Mouse (Mus musculus) megakaryocyte, adult 5-6 weeks (primary cell): ENCODE data around the gene Pigs. TPM values are rescaled to one million over a fixed set of nuclear protein-coding genes. Genes with fewer than 3 reads are reported as not detected.

Experiments used
- ATAC-seq: 2 replicates; pipeline ENCODE4 v1.8.0; 2016; ENCODE audit warnings: mild to moderate bottlenecking, inconsistent platforms; ENCODE audit not compliant: poor library complexity, severe bottlenecking
- total RNA-seq, 2 experiments: library from RNA; stranded (forward) in 1 of 2; stranded (reverse) in 1 of 2; fragments of 153-499, 151-499 nt in 1 of 2; fragments of 221-1000, 200-1000 nt in 1 of 2; gene quantifications; 2 replicates each; pipeline versions ENCODE4 v1.2.3 to v1.2.4; 2015 to 2017

The Pigs gene
- total RNA-seq, 2 experiments from 2014 or later = 22.4 to 33.5 TPM

GRCm38 (mm10) chr11:78360789-78361131 lies 32.5 kb downstream of the Pigs start:
- ATAC-seq = peak; percentile 15; the same call in 1 of the 2 replicates

DNA sequence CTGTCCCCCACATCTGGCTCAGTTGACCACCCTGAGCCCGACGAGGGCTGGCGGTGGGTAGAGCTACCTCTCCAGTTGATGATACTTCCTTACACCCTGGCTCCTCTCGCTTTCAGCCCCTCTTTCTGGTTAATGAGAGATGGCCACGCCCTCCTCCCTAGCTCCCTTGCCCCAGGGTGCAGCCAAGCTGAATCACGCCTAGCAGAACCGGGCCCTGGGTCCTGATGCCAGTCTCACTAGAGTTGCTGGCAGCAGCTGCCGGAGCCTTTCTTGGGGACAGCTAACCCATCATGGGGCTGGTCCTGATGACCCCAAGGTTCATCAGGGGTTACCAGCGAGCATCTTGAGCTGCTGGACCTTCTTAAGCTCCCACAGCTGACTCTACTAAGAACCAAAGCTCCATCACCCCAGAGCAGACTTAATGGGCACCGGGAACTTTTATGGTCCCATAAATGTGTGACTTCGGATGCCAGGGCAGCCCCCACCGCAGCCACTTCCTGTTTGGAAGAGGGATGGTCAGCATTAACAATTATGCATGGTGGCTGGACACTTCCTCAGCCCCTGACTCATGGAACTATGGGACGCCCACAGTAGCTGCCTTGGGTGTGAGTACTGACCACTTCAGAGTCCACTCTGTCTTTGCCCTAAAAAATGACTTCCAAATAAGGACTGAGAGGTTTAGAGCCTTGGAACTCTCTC lies 35.2 kb downstream of the Pigs start:
- no peak for ATAC-seq

DNA sequence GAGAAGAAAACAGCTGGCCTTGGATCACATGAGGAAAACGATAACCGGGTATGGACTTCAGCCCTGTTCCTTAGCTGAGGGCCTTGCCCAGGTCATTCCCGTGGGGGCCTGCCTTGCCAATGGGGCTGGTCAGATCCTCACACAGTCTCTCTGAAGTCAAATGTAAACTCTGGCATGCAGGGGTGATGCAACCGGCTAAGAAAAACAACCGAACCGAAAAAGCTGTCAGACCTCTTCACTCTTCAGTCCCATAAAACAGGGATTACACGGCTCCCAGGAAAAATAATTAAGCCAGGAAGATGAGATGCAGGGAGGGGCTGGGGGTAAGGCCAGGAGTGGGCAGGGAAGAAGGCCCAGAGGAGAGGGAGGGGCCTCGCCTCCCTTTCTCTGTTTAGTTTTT lies 35.9 kb downstream of the Pigs start:
- ATAC-seq = no peak

GRCm38 (mm10) chr11:78367456-78368225 lies 39.4 kb downstream of the Pigs start:
- no peak for ATAC-seq

- ATAC-seq = no peak
Measured at GRCm38 (mm10) chr11:78370389-78370788, 42.2 kb downstream of the Pigs start.

DNA sequence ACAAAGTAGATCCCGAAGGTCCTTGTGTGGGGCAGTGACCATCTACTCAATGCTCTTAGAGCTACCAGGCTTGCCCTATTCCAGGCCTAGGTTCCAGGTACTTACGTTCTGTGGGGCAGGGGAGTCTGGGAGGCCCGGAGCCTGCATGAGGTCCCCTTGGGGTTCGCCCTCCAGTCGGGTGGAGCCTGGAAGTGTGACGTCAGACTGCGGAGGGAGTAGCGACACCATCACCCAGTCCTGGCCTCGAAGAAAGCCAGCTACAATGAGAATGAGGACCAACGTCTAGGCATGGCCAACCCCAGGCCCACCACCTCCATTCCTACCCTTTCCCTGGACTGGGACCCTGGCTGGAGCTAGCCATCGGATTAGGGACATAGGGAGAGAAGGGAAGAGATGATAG lies 43.5 kb downstream of the Pigs start:
- no peak for ATAC-seq

DNA sequence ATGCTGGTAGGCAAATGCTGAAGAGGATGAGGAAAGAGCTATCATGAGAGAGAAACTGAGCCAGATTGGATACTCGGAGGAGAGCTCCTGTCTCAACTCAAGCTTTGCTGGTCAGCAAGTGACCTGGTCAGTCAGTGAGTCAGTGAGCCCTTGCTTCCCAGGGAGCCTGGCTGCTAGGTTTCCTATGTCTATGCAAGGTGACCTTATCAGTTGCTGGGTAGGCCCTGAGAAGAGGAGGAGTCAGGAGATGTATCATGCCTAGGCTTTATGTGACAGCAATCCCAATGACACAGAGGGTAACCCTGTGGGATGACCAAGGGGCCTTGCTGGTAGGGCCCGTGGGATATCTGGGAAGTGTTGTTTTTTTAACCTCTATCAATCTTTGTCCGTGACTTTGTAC lies 44.0 kb downstream of the Pigs start:
- no peak for ATAC-seq

DNA sequence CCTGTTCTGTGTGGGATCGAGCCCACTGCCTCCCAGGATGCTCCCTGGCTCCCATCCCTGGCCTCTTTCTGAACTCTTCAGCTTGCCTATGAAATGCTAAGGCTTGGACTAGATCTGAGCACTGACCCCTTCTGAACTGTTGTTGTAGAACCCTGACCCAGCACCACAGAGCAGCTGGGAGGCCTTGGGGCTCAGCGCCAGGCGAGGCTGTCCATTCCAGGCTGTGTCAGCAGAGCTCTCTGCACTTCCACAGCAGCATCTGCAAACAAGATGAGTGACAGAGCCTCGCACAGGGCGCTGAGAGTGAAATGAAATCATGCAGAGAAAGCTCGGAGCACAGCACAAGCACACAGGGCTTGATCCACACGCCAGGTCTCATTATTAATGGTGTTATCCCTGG lies 44.4 kb downstream of the Pigs start:
- no peak for ATAC-seq

GRCm38 (mm10) chr11:78374147-78374546 lies 45.9 kb downstream of the Pigs start:
- no peak for ATAC-seq

- ATAC-seq = no peak
Measured at GRCm38 (mm10) chr11:78377549-78378159, 49.4 kb downstream of the Pigs start.

DNA sequence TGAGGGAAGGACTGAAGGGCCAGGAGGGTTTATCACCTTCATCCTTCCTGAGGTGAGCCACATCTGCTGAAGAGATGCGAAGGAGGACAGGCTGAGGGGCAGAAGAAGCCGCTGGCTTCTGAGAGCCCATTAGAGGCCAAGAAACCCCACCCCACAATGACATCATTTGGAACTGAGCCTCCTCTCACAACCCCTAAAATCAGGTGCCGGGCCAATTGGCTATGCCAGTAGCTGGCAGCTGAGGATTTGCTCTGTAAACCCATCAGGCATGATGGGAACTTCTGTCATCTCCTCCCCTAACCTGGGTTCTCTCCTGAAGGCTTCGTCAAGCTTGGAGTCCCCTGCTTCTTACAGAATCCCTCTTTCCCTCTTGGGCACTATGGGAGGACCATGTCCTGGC lies 52.1 kb downstream of the Pigs start:
- no peak for ATAC-seq

DNA sequence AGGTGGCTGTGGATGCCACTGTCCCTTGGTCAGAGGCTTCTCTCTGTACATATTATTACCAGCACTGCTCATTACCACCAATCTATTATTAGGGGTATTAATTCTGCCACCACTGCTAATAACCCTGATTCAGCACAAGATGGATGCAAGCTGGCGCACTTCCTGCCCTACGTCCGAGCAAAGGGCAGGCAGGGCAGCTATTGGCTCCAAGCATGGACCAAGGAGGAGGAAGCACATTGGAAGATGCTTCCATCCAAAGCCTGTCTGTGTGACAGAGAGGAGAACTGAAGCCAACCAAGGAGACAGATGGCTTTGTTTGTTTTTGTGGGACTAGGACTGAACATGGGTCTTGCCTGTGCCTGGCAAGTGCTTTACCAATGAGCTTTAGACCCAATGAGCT lies 52.8 kb downstream of the Pigs start:
- no peak for ATAC-seq

DNA sequence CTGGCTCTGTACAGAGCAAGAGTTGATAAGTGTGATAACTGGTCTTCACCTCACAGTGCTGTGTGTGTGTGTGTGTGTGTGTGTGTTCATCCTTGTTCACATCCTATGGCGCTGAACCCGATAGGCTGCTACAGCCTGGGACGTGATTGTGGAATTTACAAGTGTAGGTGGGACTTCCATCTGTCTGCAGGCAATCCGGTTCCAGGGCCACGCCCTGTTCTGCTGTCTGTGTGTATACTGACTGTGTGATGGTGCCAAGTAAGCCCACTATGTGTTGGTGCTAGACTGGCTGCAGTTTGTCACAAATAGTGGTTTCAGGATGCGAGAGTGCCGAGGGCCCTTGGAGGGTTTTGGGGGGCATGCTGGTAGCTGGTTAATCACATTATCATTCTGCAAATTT lies 54.1 kb downstream of the Pigs start:
- ATAC-seq = no peak

- ATAC-seq = no peak
Measured at GRCm38 (mm10) chr11:78382701-78383100, 54.5 kb downstream of the Pigs start.

GRCm38 (mm10) chr11:78385776-78386175 lies 57.6 kb downstream of the Pigs start:
- ATAC-seq = no peak

DNA sequence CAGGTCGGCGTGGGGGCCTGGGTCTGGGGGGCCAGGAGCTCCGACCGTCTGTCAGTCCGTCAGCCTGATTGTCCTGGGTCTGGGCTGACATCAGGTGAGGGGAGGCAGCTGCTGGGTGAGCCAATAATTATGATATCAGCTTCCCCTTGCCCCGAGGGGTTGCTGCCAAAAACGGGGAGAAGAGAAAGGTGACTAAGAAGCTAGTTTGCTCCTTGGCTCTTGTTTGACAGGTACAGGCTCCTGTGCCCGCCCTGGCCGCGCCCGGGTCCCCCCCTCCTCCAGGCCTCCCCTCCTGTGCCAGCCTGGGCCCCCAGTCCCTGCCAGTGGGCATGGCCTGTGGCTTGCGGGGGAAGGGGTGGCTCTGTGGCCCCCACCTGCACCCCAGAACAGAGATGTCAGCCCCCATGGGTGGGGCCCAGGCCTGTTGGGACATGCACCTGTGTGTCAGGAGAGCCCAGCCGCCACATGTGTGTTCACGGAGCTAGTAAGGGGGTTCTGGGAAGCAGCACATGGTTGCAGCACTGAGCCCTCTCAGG lies 58.4 kb downstream of the Pigs start, which contains the start of gene Foxn1:
TSS of gene Foxn1 (minus strand) at position 51 of the 536 bp plus-strand sequence.
- no peak for ATAC-seq

Other genes starting within 250 kb of the Pigs start
- gene Eral1, start 248.0 kb upstream of the Pigs start, total RNA-seq (2015) = 14.1 and 19.2 TPM in 2 replicates
- 20.9 and 22.1 TPM in 2 replicates for gene Eral1, start 248.0 kb upstream of the Pigs start, total RNA-seq (2017)
- 24.0 and 28.2 TPM in 2 replicates for gene Fam222b, start 233.8 kb upstream of the Pigs start, total RNA-seq (2015)
- 8.5 and 9.1 TPM in 2 replicates for gene Fam222b, start 233.8 kb upstream of the Pigs start, total RNA-seq (2017)
- gene Traf4, start 162.8 kb upstream of the Pigs start, total RNA-seq (2015) = 1.3 TPM in 2 replicates
- 0.51 and 2.2 TPM in 2 replicates for gene Traf4, start 162.8 kb upstream of the Pigs start, total RNA-seq (2017)
- gene Nek8, start 151.7 kb upstream of the Pigs start, total RNA-seq (2015) = 2.4 and 8.6 TPM in 2 replicates
- 2.1 and 6.9 TPM in 2 replicates for gene Nek8, start 151.7 kb upstream of the Pigs start, total RNA-seq (2017)
- gene Tlcd1, start 151.7 kb upstream of the Pigs start, total RNA-seq (2015) = 0.76 and 2.8 TPM in 2 replicates
- gene Tlcd1, start 151.7 kb upstream of the Pigs start, total RNA-seq (2017) = 1.0 and 1.3 TPM in 2 replicates
- 2,467 and 2,664 TPM in 2 replicates for gene Rpl23a, start 144.8 kb upstream of the Pigs start, total RNA-seq (2015)
- gene Rpl23a, start 144.8 kb upstream of the Pigs start, total RNA-seq (2017) = 2,641 and 2,675 TPM in 2 replicates
- gene Rab34, start 140.0 kb upstream of the Pigs start, total RNA-seq (2015) = not detected in 2 replicates
- 1.3 TPM in 1 of 2 replicates, not detected in the other for gene Rab34, start 140.0 kb upstream of the Pigs start, total RNA-seq (2017)
- gene Proca1, start 135.0 kb upstream of the Pigs start, total RNA-seq (2015) = 0.62 and 1.6 TPM in 2 replicates
- gene Proca1, start 135.0 kb upstream of the Pigs start, total RNA-seq (2017) = 1.1 and 1.3 TPM in 2 replicates
- 64.3 and 75.1 TPM in 2 replicates for gene Sdf2, start 82.7 kb upstream of the Pigs start, total RNA-seq (2015)
- gene Sdf2, start 82.7 kb upstream of the Pigs start, total RNA-seq (2017) = 44.1 and 50.1 TPM in 2 replicates
- gene Supt6, start 82.4 kb upstream of the Pigs start, total RNA-seq (2015) = 28.3 and 28.7 TPM in 2 replicates
- gene Supt6, start 82.4 kb upstream of the Pigs start, total RNA-seq (2017) = 27.2 and 36.4 TPM in 2 replicates
- 33.7 and 43.5 TPM in 2 replicates for gene 2610507B11Rik, start 66.7 kb upstream of the Pigs start, total RNA-seq (2015)
- gene 2610507B11Rik, start 66.7 kb upstream of the Pigs start, total RNA-seq (2017) = 54.6 and 57.2 TPM in 2 replicates
- gene BC030499, start 37.6 kb upstream of the Pigs start, total RNA-seq (2015) = 0.56 TPM in 1 of 2 replicates, not detected in the other
- 0.18 and 0.77 TPM in 2 replicates for gene BC030499, start 37.6 kb upstream of the Pigs start, total RNA-seq (2017)
- gene Spag5, start 26.9 kb upstream of the Pigs start, total RNA-seq (2015) = 23.6 and 31.6 TPM in 2 replicates
- 60.7 and 63.2 TPM in 2 replicates for gene Spag5, start 26.9 kb upstream of the Pigs start, total RNA-seq (2017)
- 0.62 and 1.7 TPM in 2 replicates for gene Aldoc, start 5.4 kb upstream of the Pigs start, total RNA-seq (2015)
- 1.0 and 1.6 TPM in 2 replicates for gene Aldoc, start 5.4 kb upstream of the Pigs start, total RNA-seq (2017)
- 94.0 and 96.6 TPM in 2 replicates for gene Unc119, start 15.1 kb downstream of the Pigs start, total RNA-seq (2015)
- gene Unc119, start 15.1 kb downstream of the Pigs start, total RNA-seq (2017) = 54.2 and 56.7 TPM in 2 replicates
- not detected in 2 replicates for gene Foxn1, start 58.1 kb downstream of the Pigs start, total RNA-seq (2015)
- gene Foxn1, start 58.1 kb downstream of the Pigs start, total RNA-seq (2017) = not detected in 2 replicates
- 0.51 TPM in 1 of 2 replicates, not detected in the other for gene Slc13a2, start 93.8 kb downstream of the Pigs start, total RNA-seq (2015)
- not detected in 2 replicates for gene Slc13a2, start 93.8 kb downstream of the Pigs start, total RNA-seq (2017)
- 0.46 TPM in 1 of 2 replicates, not detected in the other for gene Slc46a1, start 137.3 kb downstream of the Pigs start, total RNA-seq (2015)
- gene Slc46a1, start 137.3 kb downstream of the Pigs start, total RNA-seq (2017) = 0.33 and 0.77 TPM in 2 replicates
- 0.23 TPM in 1 of 2 replicates, not detected in the other for gene Sarm1, start 169.3 kb downstream of the Pigs start, total RNA-seq (2015)
- not detected in 2 replicates for gene Sarm1, start 169.3 kb downstream of the Pigs start, total RNA-seq (2017)
- gene Vtn, start 170.7 kb downstream of the Pigs start, total RNA-seq (2015) = not detected in 2 replicates
- not detected in 2 replicates for gene Vtn, start 170.7 kb downstream of the Pigs start, total RNA-seq (2017)
- gene Sebox, start 175.0 kb downstream of the Pigs start, total RNA-seq (2015) = not detected in 2 replicates
- not detected in 2 replicates for gene Sebox, start 175.0 kb downstream of the Pigs start, total RNA-seq (2017)
- gene Tmem199, start 183.8 kb downstream of the Pigs start, total RNA-seq (2015) = 18.5 and 24.4 TPM in 2 replicates
- gene Tmem199, start 183.8 kb downstream of the Pigs start, total RNA-seq (2017) = 26.1 and 27.3 TPM in 2 replicates
- 13.4 and 22.4 TPM in 2 replicates for gene Poldip2, start 183.8 kb downstream of the Pigs start, total RNA-seq (2015)
- 15.9 and 23.1 TPM in 2 replicates for gene Poldip2, start 183.8 kb downstream of the Pigs start, total RNA-seq (2017)
- gene Tnfaip1, start 207.9 kb downstream of the Pigs start, total RNA-seq (2015) = 13.2 and 13.4 TPM in 2 replicates
- gene Tnfaip1, start 207.9 kb downstream of the Pigs start, total RNA-seq (2017) = 6.8 and 10.2 TPM in 2 replicates
- gene Ift20, start 207.9 kb downstream of the Pigs start, total RNA-seq (2015) = 80.0 and 89.7 TPM in 2 replicates
- 96.0 and 119 TPM in 2 replicates for gene Ift20, start 207.9 kb downstream of the Pigs start, total RNA-seq (2017)
- gene Tmem97, start 222.4 kb downstream of the Pigs start, total RNA-seq (2015) = 24.9 and 25.6 TPM in 2 replicates
- gene Tmem97, start 222.4 kb downstream of the Pigs start, total RNA-seq (2017) = 12.2 and 18.0 TPM in 2 replicates